Mouse (Mus musculus) myocyte (in vitro differentiated cells): ENCODE measurements around the gene Ttc21a. TPM values are rescaled to one million over a fixed set of nuclear protein-coding genes. Genes with fewer than 3 reads are reported as not detected.

ENCODE experiments used
- H3K27me3 ChIP-seq: one replicate; pipeline ENCODE4 v1.6.1; 2011; ENCODE audit not compliant: control insufficient read depth, insufficient read depth, insufficient read length
- H3K36me3 ChIP-seq: one replicate; pipeline ENCODE4 v1.6.1; 2011; ENCODE audit not compliant: control insufficient read depth, insufficient read depth
- H3K4me2 ChIP-seq: one replicate; pipeline ENCODE4 v1.6.1; 2011; ENCODE audit warnings: low read depth, control low read depth
- H3K4me3 ChIP-seq: one replicate; pipeline ENCODE4 v1.5.1; 2011; ENCODE audit warnings: mild to moderate bottlenecking, control low read depth, moderate library complexity
- H3K79me2 ChIP-seq: one replicate; pipeline ENCODE4 v1.6.1; 2011; ENCODE audit not compliant: control insufficient read depth, insufficient read depth
- H3ac ChIP-seq: one replicate; pipeline ENCODE4 v1.6.1; 2011; ENCODE audit not compliant: control insufficient read depth, insufficient read length
- CEBPB ChIP-seq: IDR thresholded peaks from 2 replicates; pipeline ENCODE4 v1.6.1; 2011; ENCODE audit warnings: mild to moderate bottlenecking, moderate library complexity; ENCODE audit not compliant: poor library complexity, insufficient read depth, severe bottlenecking
- E2F4 ChIP-seq: IDR thresholded peaks from one replicate; pipeline ENCODE4 v1.6.1; 2011; ENCODE audit warnings: mild to moderate bottlenecking, control low read depth, moderate library complexity; ENCODE audit not compliant: insufficient read depth
- MAX ChIP-seq: IDR thresholded peaks from one replicate; pipeline ENCODE4 v1.6.1; 2011; ENCODE audit warnings: low read depth, mild to moderate bottlenecking, control low read depth
- MYOD1 ChIP-seq, 3 experiments: IDR thresholded peaks; one replicate each; pipeline ENCODE4 v1.6.1; 2011; ENCODE audit warnings: control low read depth in 2 of 3, low read depth in 2 of 3, mild to moderate bottlenecking in 2 of 3, moderate library complexity in 1 of 3; ENCODE audit not compliant: insufficient read length in 2 of 3, control insufficient read depth in 1 of 3
- MYOG ChIP-seq, 3 experiments: IDR thresholded peaks; one replicate each; pipeline ENCODE4 v1.6.1; 2011; ENCODE audit warnings: control low read depth in 2 of 3, low read depth in 2 of 3, mild to moderate bottlenecking in 2 of 3; ENCODE audit not compliant: insufficient read length in 2 of 3, control insufficient read depth in 1 of 3, insufficient read depth in 1 of 3
- POLR2A ChIP-seq: IDR thresholded peaks from one replicate; pipeline ENCODE4 v1.6.1; 2011; ENCODE audit warnings: low read depth, mild to moderate bottlenecking, control low read depth, moderate library complexity; ENCODE audit not compliant: insufficient read length
- POLR2AphosphoS2 ChIP-seq: IDR thresholded peaks from one replicate; pipeline ENCODE4 v1.6.1; 2011; ENCODE audit warnings: low read depth, control low read depth; ENCODE audit not compliant: insufficient read length
- REST ChIP-seq: IDR thresholded peaks from one replicate; pipeline ENCODE4 v1.6.1; 2011; ENCODE audit warnings: mild to moderate bottlenecking, control low read depth, moderate library complexity; ENCODE audit not compliant: insufficient read depth, insufficient read length
- SRF ChIP-seq: IDR thresholded peaks from one replicate; pipeline ENCODE4 v1.6.1; 2011; ENCODE audit warnings: low read depth; ENCODE audit not compliant: control insufficient read depth, insufficient read length
- TCF12 ChIP-seq: IDR thresholded peaks from one replicate; pipeline ENCODE4 v1.6.1; 2011; ENCODE audit warnings: mild to moderate bottlenecking, control low read depth; ENCODE audit not compliant: poor library complexity, insufficient read depth, severe bottlenecking
- TCF3 ChIP-seq: IDR thresholded peaks from one replicate; pipeline ENCODE4 v1.6.1; 2011; ENCODE audit warnings: low read depth, control low read depth; ENCODE audit not compliant: insufficient read length
- USF1 ChIP-seq: IDR thresholded peaks from one replicate; pipeline ENCODE4 v1.6.1; 2011; ENCODE audit warnings: low read depth, mild to moderate bottlenecking, control low read depth, moderate library complexity
- polyA plus RNA-seq: library from polyadenylated mRNA; unstranded; fragments of >200 nt; fragmentation: generic; extraction: Trizol; gene quantifications from one replicate; pipeline ENCODE4 v1.2.1, GENCODE M21; 2012; ENCODE audit warnings: missing spikeins

Gene Ttc21a
- polyA plus RNA-seq, 1 experiment, result 0.05 TPM

DNA sequence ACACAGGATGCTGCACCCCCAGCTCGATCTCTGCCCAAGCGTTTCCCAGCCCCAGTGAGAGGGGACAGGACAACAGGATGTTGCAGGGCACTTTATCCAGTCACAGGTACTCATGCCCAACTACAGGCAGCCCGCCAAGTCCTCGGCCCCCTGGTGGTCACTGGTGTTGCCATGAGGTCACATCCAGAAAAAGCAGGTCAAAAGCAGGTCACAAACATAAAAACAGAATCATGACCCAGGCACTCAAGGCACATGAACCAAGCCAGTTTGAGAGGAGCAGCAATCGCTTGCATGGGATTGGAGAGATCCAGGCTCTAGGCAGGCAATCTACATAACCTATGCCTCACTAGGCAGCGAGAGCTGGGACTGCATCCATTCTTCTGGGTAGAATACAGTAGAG lies 32.8 kb downstream of the Ttc21a start:
- H3K36me3 ChIP-seq, result peaks cover 3% of the 10 kb centered on the region
- no peak overlapping the region for H3K4me3 ChIP-seq
- no peak for TF ChIP-seq POLR2AphosphoS2
- no peak for TF ChIP-seq CEBPB
- no peak for TF ChIP-seq MYOD1 (IDR thresholded peaks at IDR 0.05; ENCODE audit: control insufficient read depth in 1 of 3, insufficient read length in 2 of 3, low read depth in 2 of 3)
- no peak for TF ChIP-seq E2F4
- no peak for TF ChIP-seq TCF3
- no peak for TF ChIP-seq MYOG (IDR thresholded peaks at IDR 0.05; ENCODE audit: control insufficient read depth in 1 of 3, insufficient read depth in 1 of 3, insufficient read length in 2 of 3, low read depth in 2 of 3)
- TF ChIP-seq POLR2A, result no peak
- no peak for TF ChIP-seq USF1
- TF ChIP-seq MAX, result no peak
- TF ChIP-seq TCF12, result no peak
- TF ChIP-seq REST, result no peak
- TF ChIP-seq SRF, result no peak
- no peaks in the 10 kb centered on the region for H3K27me3 ChIP-seq
- H3K4me2 ChIP-seq, result no peak overlapping the region
- no peaks in the 10 kb centered on the region for H3K79me2 ChIP-seq
- H3ac ChIP-seq, result no peak overlapping the region

DNA sequence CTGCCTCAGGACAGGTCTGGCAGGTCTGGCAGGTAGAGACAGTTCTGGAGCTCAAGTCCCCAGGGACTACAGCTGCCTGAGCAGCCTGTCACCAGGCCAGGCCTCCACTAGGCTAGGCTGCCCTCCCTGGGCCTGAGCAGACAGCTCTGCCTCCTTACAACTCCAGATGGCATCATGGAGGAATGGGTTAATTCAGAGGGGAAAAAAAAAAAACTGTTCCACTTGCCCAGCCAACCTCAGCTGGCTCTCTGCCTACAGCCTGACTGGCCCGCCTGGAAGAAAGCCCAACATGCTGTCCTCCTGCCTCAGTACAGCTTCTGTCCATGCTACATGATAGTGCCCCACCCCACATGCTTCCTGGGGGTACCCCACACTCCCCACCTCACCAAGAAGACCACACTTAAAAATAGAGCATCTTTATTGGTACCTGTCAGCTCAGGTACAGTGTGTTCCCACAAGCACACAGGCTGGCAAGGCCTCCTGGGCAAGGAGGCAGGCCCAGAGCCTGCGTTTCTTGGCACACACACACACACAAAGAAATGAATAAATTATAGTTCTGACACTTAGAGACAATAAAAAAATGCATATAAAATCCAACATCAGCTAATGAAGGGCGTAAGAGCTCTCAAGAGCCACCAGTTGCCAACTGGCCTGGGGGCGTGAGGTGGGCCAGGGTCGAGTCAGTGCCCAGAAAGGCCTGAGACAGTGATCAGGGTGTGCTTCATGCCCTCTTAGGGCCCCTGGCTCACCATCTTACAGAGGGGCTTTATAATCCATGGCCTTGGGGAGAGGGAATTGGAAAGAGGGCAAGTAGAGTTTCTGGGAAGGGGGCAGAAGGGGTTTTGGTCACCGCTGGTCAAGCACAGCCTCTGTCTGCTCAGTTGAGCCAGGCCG lies 33.6 kb downstream of the Ttc21a start:
- H3ac ChIP-seq, result no peak overlapping the region
- no peaks in the 10 kb centered on the region for H3K79me2 ChIP-seq
- no peak overlapping the region for H3K4me2 ChIP-seq
- no peaks in the 10 kb centered on the region for H3K27me3 ChIP-seq
- peaks cover 8% of the 10 kb centered on the region for H3K36me3 ChIP-seq
- no peak overlapping the region for H3K4me3 ChIP-seq
- TF ChIP-seq POLR2AphosphoS2 (no peak), SRF (no peak), CEBPB (no peak), TCF12 (no peak), TCF3 (no peak), MYOG (IDR thresholded peaks at IDR 0.05; ENCODE audit: control insufficient read depth in 1 of 3, insufficient read depth in 1 of 3, insufficient read length in 2 of 3, low read depth in 2 of 3) (no peak), REST (no peak), POLR2A (no peak), USF1 (no peak), E2F4 (no peak), MYOD1 (IDR thresholded peaks at IDR 0.05; ENCODE audit: control insufficient read depth in 1 of 3, insufficient read length in 2 of 3, low read depth in 2 of 3) (no peak), MAX (no peak)

GRCm38 (mm10) chr9:119972166-119972565 lies 34.8 kb downstream of the Ttc21a start:
- TF ChIP-seq MYOD1 (IDR thresholded peaks at IDR 0.05; ENCODE audit: control insufficient read depth in 1 of 3, insufficient read length in 2 of 3, low read depth in 2 of 3), result no peak
- no peak for TF ChIP-seq USF1
- no peak for TF ChIP-seq REST
- TF ChIP-seq MAX, result no peak
- no peak for TF ChIP-seq POLR2A
- TF ChIP-seq POLR2AphosphoS2, result no peak
- no peak for TF ChIP-seq MYOG (IDR thresholded peaks at IDR 0.05; ENCODE audit: control insufficient read depth in 1 of 3, insufficient read depth in 1 of 3, insufficient read length in 2 of 3, low read depth in 2 of 3)
- no peak for TF ChIP-seq CEBPB
- TF ChIP-seq TCF3, result no peak
- TF ChIP-seq E2F4, result no peak
- TF ChIP-seq SRF, result no peak
- TF ChIP-seq TCF12, result no peak

DNA sequence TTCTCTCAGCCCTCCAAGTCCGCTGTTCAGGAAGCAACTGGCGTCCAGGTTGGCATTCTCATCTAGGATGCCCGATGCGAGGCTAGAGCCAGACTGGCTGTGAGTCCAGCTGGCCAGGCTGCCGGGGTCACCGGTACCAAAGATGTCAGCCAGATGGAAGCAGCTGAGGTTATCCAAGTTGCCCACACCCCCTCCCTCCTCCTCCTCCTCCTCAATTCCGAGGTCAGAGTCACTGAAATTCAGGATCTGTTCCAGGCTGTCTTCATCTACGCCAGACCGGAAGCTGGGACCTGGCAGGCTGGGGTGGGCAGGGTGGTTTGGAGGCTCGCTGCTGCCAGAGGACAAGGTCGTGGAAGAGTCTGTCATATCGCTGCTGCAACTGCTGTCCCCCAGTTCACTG lies 35.2 kb downstream of the Ttc21a start:
- Histone ChIP-seq H3K4me3 (no peak overlapping the region), H3K79me2 (peaks cover 6% of the 10 kb centered on the region), H3K36me3 (peaks cover 8% of the 10 kb centered on the region), H3K27me3 (no peaks in the 10 kb centered on the region), H3ac (no peak overlapping the region), H3K4me2 (no peak overlapping the region)
- TF ChIP-seq TCF12 (no peak), SRF (no peak), MYOG (IDR thresholded peaks at IDR 0.05; ENCODE audit: control insufficient read depth in 1 of 3, insufficient read depth in 1 of 3, insufficient read length in 2 of 3, low read depth in 2 of 3) (no peak), REST (no peak), CEBPB (no peak), MAX (no peak), POLR2AphosphoS2 (no peak), E2F4 (no peak), POLR2A (no peak), MYOD1 (IDR thresholded peaks at IDR 0.05; ENCODE audit: control insufficient read depth in 1 of 3, insufficient read length in 2 of 3, low read depth in 2 of 3) (no peak), USF1 (no peak), TCF3 (no peak)

More at GRCm38 (mm10) chr9:119972166-119972565, 34.8 kb downstream of the Ttc21a start:
- Histone ChIP-seq H3K79me2 (peaks cover 5% of the 10 kb centered on the region), H3ac (no peak overlapping the region), H3K4me3 (no peak overlapping the region), H3K36me3 (peaks cover 8% of the 10 kb centered on the region), H3K4me2 (no peak overlapping the region), H3K27me3 (no peaks in the 10 kb centered on the region)
